Mouse (Mus musculus): ENCODE data around the gene Il17rd. TPM values are rescaled to one million over a fixed set of nuclear protein-coding genes. Genes with fewer than 3 reads are reported as not detected.
A peak's percentile ranks its signal among the peaks of the same experiment; 100 is the strongest.

The Il17rd gene
- polyA plus RNA-seq (2012; rRNA removed) = 0.94 and 1.8 TPM in 2 replicates

DNA sequence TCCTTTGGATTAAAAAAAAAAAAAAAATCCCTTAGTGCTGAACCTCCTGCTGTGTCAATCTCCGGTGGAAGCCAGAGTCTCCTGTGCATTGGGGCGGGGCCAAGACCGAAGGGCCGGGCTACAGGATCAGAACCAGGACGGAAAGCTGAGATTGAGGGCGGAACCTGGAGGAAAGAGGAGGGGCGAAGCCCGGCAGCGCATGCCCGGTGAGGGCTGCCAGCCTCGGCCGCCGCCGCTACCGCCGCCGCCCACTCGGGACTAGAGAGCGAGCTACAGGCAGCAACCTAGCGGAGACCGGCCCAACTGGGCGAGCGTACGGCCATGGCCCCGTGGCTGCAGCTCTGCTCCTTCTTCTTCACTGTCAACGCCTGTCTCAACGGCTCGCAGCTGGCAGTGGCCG is at the start of gene Il17rd:
Gene Il17rd, plus strand, starts transcription at position 159 of the 400 bp plus-strand sequence.
- H3K27ac ChIP-seq (ENCODE audit: insufficient read depth, low read depth, low read length) = peak within 1 kb of the TSS; percentile 12; the same call in 1 of the 2 replicates
- no peaks in the 10 kb centered on the region for H3K27me3 ChIP-seq (ENCODE audit: control insufficient read depth, insufficient read depth, low read length)
- no peaks in the 10 kb centered on the region for H3K36me3 ChIP-seq (ENCODE audit: control insufficient read depth, insufficient read depth, low read length)
- peaks cover 17% of the 10 kb centered on the region; the same call in 1 of the 2 replicates for H3K4me1 ChIP-seq (ENCODE audit: control insufficient read depth, insufficient read depth, insufficient read length, low read length)
- peak within 1 kb of the TSS; percentile 79 for H3K4me3 ChIP-seq (ENCODE audit: low read depth, low read length)
- no peak for TF ChIP-seq CTCF (IDR thresholded peaks at IDR 0.05; ENCODE audit: extremely low read depth, insufficient read length, insufficient replicate concordance, low read depth, low read length)
- TF ChIP-seq POLR2A (IDR thresholded peaks at IDR 0.05; ENCODE audit: low read depth, low read length) = peak; percentile 71
- under 1% methylated on average over 29 of the region's 29 CpGs for WGBS

DNA sequence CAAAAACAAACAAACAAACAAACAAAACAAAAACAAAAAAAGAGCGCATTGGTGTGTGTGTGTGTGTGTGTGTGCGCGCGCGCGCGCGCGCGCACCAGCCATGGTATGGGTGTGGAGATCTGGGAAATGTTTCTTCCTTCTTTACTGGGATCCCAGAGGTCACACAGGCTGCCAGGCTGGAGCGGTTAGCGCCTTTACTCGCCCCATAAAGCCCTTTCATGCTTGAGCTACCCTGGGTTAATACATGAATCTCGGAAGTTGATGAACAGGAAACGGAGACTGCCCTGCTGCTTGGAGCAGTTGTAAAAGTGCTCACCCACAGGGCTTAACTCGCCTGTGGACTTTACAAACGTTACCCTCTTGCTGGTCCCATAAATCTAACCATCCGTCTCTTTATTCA is 47.1 kb upstream of the Il17rd start:
- TF ChIP-seq POLR2A (IDR thresholded peaks at IDR 0.05; ENCODE audit: low read depth, low read length) (no peak), CTCF (IDR thresholded peaks at IDR 0.05; ENCODE audit: extremely low read depth, insufficient read length, insufficient replicate concordance, low read depth, low read length) (no peak)
- H3K4me1 ChIP-seq (ENCODE audit: control insufficient read depth, insufficient read depth, insufficient read length, low read length) = no peaks in the 10 kb centered on the region; the same call in none of the 2 replicates
- no peaks in the 10 kb centered on the region for H3K27me3 ChIP-seq (ENCODE audit: control insufficient read depth, insufficient read depth, low read length)
- H3K36me3 ChIP-seq (ENCODE audit: control insufficient read depth, insufficient read depth, low read length) = no peaks in the 10 kb centered on the region
- no peak overlapping the region for H3K4me3 ChIP-seq (ENCODE audit: low read depth, low read length)
- WGBS = 85% methylated on average over 18 of the region's 18 CpGs
- H3K27ac ChIP-seq (ENCODE audit: insufficient read depth, low read depth, low read length) = no peak overlapping the region

DNA sequence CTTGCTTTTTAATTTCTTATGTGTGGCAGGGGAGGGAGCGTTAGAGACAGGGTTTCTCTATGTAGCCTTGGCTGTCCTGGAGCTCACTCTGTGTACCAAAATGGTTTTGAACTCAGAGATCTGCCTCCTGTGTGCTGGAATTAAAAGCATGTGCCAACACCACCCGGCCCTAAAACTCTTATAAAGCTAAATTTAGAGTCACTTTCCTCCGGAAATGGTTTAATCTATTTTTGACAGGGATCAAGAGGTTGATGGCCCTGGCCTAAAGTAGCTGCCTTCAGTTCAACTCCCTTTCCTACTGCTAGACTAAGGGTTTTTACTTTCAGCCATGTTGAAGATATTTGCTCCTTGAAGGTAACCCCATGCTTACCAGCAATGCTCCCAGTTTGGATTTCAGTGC is 45.3 kb upstream of the Il17rd start:
- 76% methylated on average over 3 of the region's 3 CpGs for WGBS
- Histone ChIP-seq H3K4me3 (ENCODE audit: low read depth, low read length) (no peak overlapping the region), H3K4me1 (ENCODE audit: control insufficient read depth, insufficient read depth, insufficient read length, low read length) (no peaks in the 10 kb centered on the region; the same call in none of the 2 replicates), H3K27me3 (ENCODE audit: control insufficient read depth, insufficient read depth, low read length) (no peaks in the 10 kb centered on the region), H3K36me3 (ENCODE audit: control insufficient read depth, insufficient read depth, low read length) (no peaks in the 10 kb centered on the region), H3K27ac (ENCODE audit: insufficient read depth, low read depth, low read length) (no peak overlapping the region)
- no peak for TF ChIP-seq POLR2A (IDR thresholded peaks at IDR 0.05; ENCODE audit: low read depth, low read length)
- TF ChIP-seq CTCF (IDR thresholded peaks at IDR 0.05; ENCODE audit: extremely low read depth, insufficient read length, insufficient replicate concordance, low read depth, low read length) = no peak

GRCm38 (mm10) chr14:26994211-26994741 is 44.5 kb upstream of the Il17rd start, which contains the start of gene Hesx1:
TSS of gene Hesx1 (plus strand) at chr14:26994416.
- Histone ChIP-seq H3K27ac (ENCODE audit: insufficient read depth, low read depth, low read length) (0 out of 2 replicates have a peak within 1 kb of the TSS, but pooled peaks have one; percentile 6), H3K4me3 (ENCODE audit: low read depth, low read length) (peak within 1 kb of the TSS; percentile 48), H3K4me1 (ENCODE audit: control insufficient read depth, insufficient read depth, insufficient read length, low read length) (no peaks in the 10 kb centered on the region; the same call in none of the 2 replicates), H3K27me3 (ENCODE audit: control insufficient read depth, insufficient read depth, low read length) (no peaks in the 10 kb centered on the region), H3K36me3 (ENCODE audit: control insufficient read depth, insufficient read depth, low read length) (no peaks in the 10 kb centered on the region)
- 4% methylated on average over 16 of the region's 16 CpGs for WGBS
- no peak for TF ChIP-seq POLR2A (IDR thresholded peaks at IDR 0.05; ENCODE audit: low read depth, low read length)
- no peak for TF ChIP-seq CTCF (IDR thresholded peaks at IDR 0.05; ENCODE audit: extremely low read depth, insufficient read length, insufficient replicate concordance, low read depth, low read length)

DNA sequence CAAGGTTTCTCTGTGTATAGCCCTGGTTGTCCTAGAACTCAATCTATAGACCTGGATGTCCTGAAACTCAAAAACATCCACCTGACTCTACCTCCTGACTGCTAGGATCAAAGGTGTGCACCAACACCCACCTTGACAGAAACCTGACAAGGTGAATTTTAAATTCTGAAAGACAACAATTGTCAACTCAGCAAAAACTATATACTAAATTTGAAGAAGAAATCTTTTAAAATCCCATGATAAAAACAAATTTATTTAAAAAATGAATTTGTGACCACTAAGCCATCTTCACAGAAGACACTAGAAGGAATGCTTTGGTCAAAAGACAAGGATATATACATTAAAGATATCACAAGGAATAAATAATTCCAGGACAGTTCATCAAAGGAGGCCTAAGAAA is 42.5 kb upstream of the Il17rd start:
- H3K36me3 ChIP-seq (ENCODE audit: control insufficient read depth, insufficient read depth, low read length) = no peaks in the 10 kb centered on the region
- H3K27me3 ChIP-seq (ENCODE audit: control insufficient read depth, insufficient read depth, low read length) = no peaks in the 10 kb centered on the region; the same call in 1 of the 2 replicates
- no peak overlapping the region for H3K4me3 ChIP-seq (ENCODE audit: low read depth, low read length)
- no peak for TF ChIP-seq CTCF (IDR thresholded peaks at IDR 0.05; ENCODE audit: extremely low read depth, insufficient read length, insufficient replicate concordance, low read depth, low read length)
- TF ChIP-seq POLR2A (IDR thresholded peaks at IDR 0.05; ENCODE audit: low read depth, low read length) = no peak
- no peak overlapping the region for H3K27ac ChIP-seq (ENCODE audit: insufficient read depth, low read depth, low read length)
- no peaks in the 10 kb centered on the region; the same call in none of the 2 replicates for H3K4me1 ChIP-seq (ENCODE audit: control insufficient read depth, insufficient read depth, insufficient read length, low read length)

- H3K4me1 ChIP-seq (ENCODE audit: control insufficient read depth, insufficient read depth, insufficient read length, low read length) = no peaks in the 10 kb centered on the region
- 14% methylated on average over 11 of the region's 11 CpGs for WGBS
- no peak overlapping the region for H3K4me3 ChIP-seq (ENCODE audit: low read depth, low read length)
- H3K27ac ChIP-seq (ENCODE audit: insufficient read depth, low read depth, low read length) = no peak overlapping the region
- TF ChIP-seq POLR2A (IDR thresholded peaks at IDR 0.05; ENCODE audit: low read depth, low read length) = no peak
- no peak for TF ChIP-seq CTCF (IDR thresholded peaks at IDR 0.05; ENCODE audit: extremely low read depth, insufficient read length, insufficient replicate concordance, low read depth, low read length)
- H3K27me3 ChIP-seq (ENCODE audit: control insufficient read depth, insufficient read depth, low read length) = no peaks in the 10 kb centered on the region; the same call in 1 of the 2 replicates
- H3K36me3 ChIP-seq (ENCODE audit: control insufficient read depth, insufficient read depth, low read length) = no peaks in the 10 kb centered on the region
Measured at GRCm38 (mm10) chr14:27000386-27000785, 38.4 kb upstream of the Il17rd start.

DNA sequence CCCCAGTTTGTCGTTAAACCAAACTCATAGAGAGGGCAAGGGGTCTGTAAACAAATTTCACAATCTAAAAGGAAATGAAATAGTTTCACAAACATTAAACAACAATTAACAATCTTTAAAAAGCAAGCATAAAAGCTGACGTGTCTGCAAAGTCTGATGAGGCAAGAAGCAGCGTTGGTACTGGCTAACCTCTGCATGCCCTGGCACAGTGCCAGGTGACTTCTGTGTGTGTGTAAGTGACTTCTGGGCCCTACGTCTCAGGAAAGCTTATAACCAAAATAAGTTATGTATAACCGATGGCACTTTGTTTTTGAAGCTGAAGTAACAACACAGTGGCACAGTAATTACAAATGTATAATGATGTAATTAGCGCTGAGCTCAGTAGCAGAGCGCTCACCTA is 33.8 kb upstream of the Il17rd start:
- Histone ChIP-seq H3K27me3 (ENCODE audit: control insufficient read depth, insufficient read depth, low read length) (no peaks in the 10 kb centered on the region), H3K4me3 (ENCODE audit: low read depth, low read length) (no peak overlapping the region), H3K36me3 (ENCODE audit: control insufficient read depth, insufficient read depth, low read length) (no peaks in the 10 kb centered on the region), H3K4me1 (ENCODE audit: control insufficient read depth, insufficient read depth, insufficient read length, low read length) (no peaks in the 10 kb centered on the region), H3K27ac (ENCODE audit: insufficient read depth, low read depth, low read length) (no peak overlapping the region)
- no peak for TF ChIP-seq POLR2A (IDR thresholded peaks at IDR 0.05; ENCODE audit: low read depth, low read length)
- whole genome bisulfite sequencing = 64% methylated on average over 7 of the region's 7 CpGs

Measured in small intestine, adult 2 months (tissue).